Mouse (Mus musculus): ENCODE measurements around the gene Fbxo33. TPM values are rescaled to one million over a fixed set of nuclear protein-coding genes. Genes with fewer than 3 reads are reported as not detected.

Fbxo33 gene
- total and polyA plus RNA-seq, 3 experiments = 9.5 to 31.6 (median 19.5) TPM

GRCm38 (mm10) chr12:59265942-59266231, 46.4 kb upstream of the Fbxo33 start:
- in situ Hi-C loops (cut with MboI; ENCODE audit: low pct_ligation_motif_present, low pct_unique_long_range_greater_than_20kb, low sequenced_read_pairs) (no loop called here), dilution Hi-C loops (cut with MboI; ENCODE audit: extremely low pct_ligation_motif_present, extremely low pct_unique_long_range_greater_than_20kb, low sequenced_read_pairs) (no loop called here)
- Histone ChIP-seq H3K4me2 (ENCODE audit: insufficient read depth, low read depth, poor library complexity, severe bottlenecking) (no peak overlapping the region), H3K27me3 (replicated peaks) (no peaks in the 10 kb centered on the region), H3K27ac (ENCODE audit: insufficient read depth, low read depth) (no peak overlapping the region), H3K36me3 (replicated peaks in 1 of 2; ENCODE audit: control insufficient read depth in 1 of 2, insufficient read depth in 1 of 2, low read length in 1 of 2) (no peaks in the 10 kb centered on the region), H3K4me3 (replicated peaks in 1 of 3; ENCODE audit: low read depth in 2 of 3, low read length in 2 of 3, poor library complexity in 1 of 3) (no peak overlapping the region), H3K79me2 (replicated peaks; ENCODE audit: control insufficient read depth, extremely low read depth, insufficient read depth, poor library complexity, severe bottlenecking) (no peaks in the 10 kb centered on the region), H3K9ac (ENCODE audit: insufficient read depth, low read depth) (no peak overlapping the region), H3K9me3 (replicated peaks; ENCODE audit: low read length) (no peaks in the 10 kb centered on the region), H3K4me1 (ENCODE audit: control insufficient read depth in 1 of 2, insufficient read depth in 2 of 2) (no peaks in the 10 kb centered on the region)
- TF ChIP-seq KAT2A (IDR thresholded peaks at IDR 0.05; ENCODE audit: insufficient replicate concordance, low read length) (no peak), MAX (IDR thresholded peaks at IDR 0.05; ENCODE audit: low read length) (no peak)
- no peak for DNase-seq (ENCODE audit: extremely low read depth)

- Histone ChIP-seq H3K9ac (ENCODE audit: insufficient read depth, low read depth) (no peak overlapping the region), H3K4me3 (replicated peaks in 1 of 3; ENCODE audit: low read depth in 2 of 3, low read length in 2 of 3, poor library complexity in 1 of 3) (no peak overlapping the region), H3K27ac (ENCODE audit: insufficient read depth, low read depth) (no peak overlapping the region), H3K4me1 (ENCODE audit: control insufficient read depth in 1 of 2, insufficient read depth in 2 of 2) (peaks cover 0 to 2% of the 10 kb centered on the region in 2 experiments; a peak in 1 of 4 replicates), H3K79me2 (replicated peaks; ENCODE audit: control insufficient read depth, extremely low read depth, insufficient read depth, poor library complexity, severe bottlenecking) (no peaks in the 10 kb centered on the region), H3K27me3 (replicated peaks) (no peaks in the 10 kb centered on the region), H3K9me3 (replicated peaks; ENCODE audit: low read length) (no peaks in the 10 kb centered on the region), H3K36me3 (replicated peaks in 1 of 2; ENCODE audit: control insufficient read depth in 1 of 2, insufficient read depth in 1 of 2, low read length in 1 of 2) (no peaks in the 10 kb centered on the region), H3K4me2 (ENCODE audit: insufficient read depth, low read depth, poor library complexity, severe bottlenecking) (no peak overlapping the region)
- dilution Hi-C loops (cut with MboI; ENCODE audit: extremely low pct_ligation_motif_present, extremely low pct_unique_long_range_greater_than_20kb, low sequenced_read_pairs) = no loop called here
- TF ChIP-seq NRF1 (IDR thresholded peaks at IDR 0.05; ENCODE audit: low read depth, low read length) = no peak
- no peak for TF ChIP-seq IRF4 (IDR thresholded peaks at IDR 0.05; ENCODE audit: low read depth, low read length)
- TF ChIP-seq CHD1 (IDR thresholded peaks at IDR 0.05; ENCODE audit: low read depth, low read length) = no peak
- no peak for TF ChIP-seq RCOR1 (conservative IDR thresholded peaks at IDR 0.05; ENCODE audit: low read depth, low read length)
- TF ChIP-seq EP300 (IDR thresholded peaks at IDR 0.05; ENCODE audit: low read length) = no peak
- TF ChIP-seq SMC3 (IDR thresholded peaks at IDR 0.05; ENCODE audit: low read depth, low read length) = peak; percentile 59
- peak; percentile 42 to 71; a peak in 3 of 4 replicates for TF ChIP-seq CTCF (conservative IDR thresholded peaks at IDR 0.05 in 1 of 2, IDR thresholded peaks at IDR 0.05 in 1 of 2; ENCODE audit: low read depth in 2 of 2, low read length in 2 of 2)
- TF ChIP-seq RAD21 (IDR thresholded peaks at IDR 0.05; ENCODE audit: low read depth, low read length) = peak; percentile 85
- no peak for TF ChIP-seq USF2 (conservative IDR thresholded peaks at IDR 0.05; ENCODE audit: low read depth, low read length)
- DNase-seq (ENCODE audit: extremely low read depth) = peak; percentile 37
- in situ Hi-C loops (cut with MboI; ENCODE audit: low pct_ligation_motif_present, low pct_unique_long_range_greater_than_20kb, low sequenced_read_pairs) = no loop called here
Measured at GRCm38 (mm10) chr12:59265207-59265941, 45.8 kb upstream of the Fbxo33 start.

- DNase-seq (ENCODE audit: extremely low read depth) = no peak
- TF ChIP-seq BHLHE40 (IDR thresholded peaks at IDR 0.05; ENCODE audit: low read depth, low read length) = no peak
- no peak for TF ChIP-seq JUN (IDR thresholded peaks at IDR 0.05; ENCODE audit: insufficient read depth, low read depth, low read length)
- TF ChIP-seq USF1 (IDR thresholded peaks at IDR 0.05; ENCODE audit: low read depth, low read length) = no peak
- no peak for TF ChIP-seq MAX (IDR thresholded peaks at IDR 0.05; ENCODE audit: low read length)
- TF ChIP-seq SMC3 (IDR thresholded peaks at IDR 0.05; ENCODE audit: low read depth, low read length) = no peak
- TF ChIP-seq CHD2 (IDR thresholded peaks at IDR 0.05; ENCODE audit: low read length) = no peak
- no peak for TF ChIP-seq UBTF (IDR thresholded peaks at IDR 0.05; ENCODE audit: low read depth, low read length)
- TF ChIP-seq ZKSCAN1 (IDR thresholded peaks at IDR 0.05; ENCODE audit: borderline replicate concordance, low read depth, low read length) = no peak
- Histone ChIP-seq H3K9me3 (replicated peaks; ENCODE audit: low read length) (no peaks in the 10 kb centered on the region), H3K36me3 (replicated peaks in 1 of 2; ENCODE audit: control insufficient read depth in 1 of 2, insufficient read depth in 1 of 2, low read length in 1 of 2) (no peaks in the 10 kb centered on the region), H3K4me3 (replicated peaks in 1 of 3; ENCODE audit: low read depth in 2 of 3, low read length in 2 of 3, poor library complexity in 1 of 3) (no peak overlapping the region), H3K4me2 (ENCODE audit: insufficient read depth, low read depth, poor library complexity, severe bottlenecking) (no peak overlapping the region), H3K4me1 (ENCODE audit: control insufficient read depth in 1 of 2, insufficient read depth in 2 of 2) (peaks cover 0 to 4% of the 10 kb centered on the region in 2 experiments; a peak in 1 of 4 replicates), H3K27me3 (replicated peaks) (no peaks in the 10 kb centered on the region), H3K27ac (ENCODE audit: insufficient read depth, low read depth) (no peak overlapping the region), H3K9ac (ENCODE audit: insufficient read depth, low read depth) (no peak overlapping the region), H3K79me2 (replicated peaks; ENCODE audit: control insufficient read depth, extremely low read depth, insufficient read depth, poor library complexity, severe bottlenecking) (no peaks in the 10 kb centered on the region)
- dilution Hi-C loops (cut with MboI; ENCODE audit: extremely low pct_ligation_motif_present, extremely low pct_unique_long_range_greater_than_20kb, low sequenced_read_pairs) = no loop called here
- in situ Hi-C loops (cut with MboI; ENCODE audit: low pct_ligation_motif_present, low pct_unique_long_range_greater_than_20kb, low sequenced_read_pairs) = no loop called here
Measured at GRCm38 (mm10) chr12:59262841-59263240, 43.3 kb upstream of the Fbxo33 start.
